35 mouse cellular contexts compared by ENCODE assay signal in genomic region chr17:31245321-31245720, GRCm38 (mm10). TPM values are rescaled to one million over a fixed set of nuclear protein-coding genes. Genes with fewer than 3 reads are reported as not detected.
DNase-seq lines count a peak whose midpoint lies in the region; ATAC-seq lines count a peak whose summit lies in the region.
"Had no signal": no experiment of that assay in that cellular context is flagged by ENCODE, and none has a peak within 500 bp of the region (broad histone marks: within the 10 kb centered on the region; RNA-seq: fewer than 3 reads in every experiment).

No protein-coding gene starts in this region.

- no peak overlapping the region for H3K4me3 ChIP-seq in heart, embryonic 11.5 days (ENCODE audit: low read depth, low read length)
- H3K4me3 ChIP-seq in liver, embryonic 16.5 days (ENCODE audit: low read depth, low read length) = no peak overlapping the region
- H3K4me3 ChIP-seq: forebrain, embryonic 12.5 days; heart, embryonic 13.5 days; limb, embryonic 12.5 days; midbrain, embryonic 10.5 days had no signal

- H3K4me2 ChIP-seq in heart, embryonic 11.5 days = no peak overlapping the region
- H3K4me2 ChIP-seq in liver, embryonic 16.5 days (ENCODE audit: low read depth, low read length) = no peak overlapping the region
- H3K4me2 ChIP-seq: forebrain, embryonic 12.5 days; heart, embryonic 13.5 days; hindbrain, embryonic 14.5 days; limb, embryonic 12.5 days; liver, embryonic 11.5 days had no signal

- no peaks in the 10 kb centered on the region; the same call in 1 of the 2 replicates for H3K4me1 ChIP-seq in heart, embryonic 11.5 days (ENCODE audit: control insufficient read depth, insufficient read depth, low read length)
- no peaks in the 10 kb centered on the region; the same call in none of the 2 replicates for H3K4me1 ChIP-seq in liver, embryonic 16.5 days (ENCODE audit: control insufficient read depth, low read depth, low read length)
- H3K4me1 ChIP-seq: forebrain, embryonic 12.5 days; limb, embryonic 12.5 days had no signal

- DNase-seq in heart, adult 11 months = peak; percentile 94
- no peak for DNase-seq in liver
- peak; percentile 29 to 68 for DNase-seq in heart, postnatal 14 days
- no peak for DNase-seq in left cerebral cortex, adult 8-10 months (ENCODE audit: low spot score in 2 of 2)
- DNase-seq in frontal cortex, postnatal 25 days (ENCODE audit: low spot score in 2 of 2) = no peak
- DNase-seq: adrenal gland, postnatal 25 days; cerebellum, adult 18-20 months; gastrocnemius, postnatal 25 days; kidney, postnatal 14 days; layer of hippocampus, adult 9-11 months; lung, adult 2 months; lung, postnatal 10 days; spleen, adult 18-20 months; thymus, adult 18-20 months; thymus, postnatal 25 days had no signal

- H3K9me3 ChIP-seq in heart, embryonic 11.5 days (replicated peaks; ENCODE audit: control insufficient read depth, low read length) = no peaks in the 10 kb centered on the region
- H3K9me3 ChIP-seq in liver, embryonic 16.5 days (replicated peaks; ENCODE audit: control insufficient read depth, low read length) = 0 out of 2 replicates have a peak, but pooled peaks cover 4% of the 10 kb centered on the region
- H3K9me3 ChIP-seq: forebrain, embryonic 12.5 days; limb, embryonic 12.5 days; midbrain, embryonic 10.5 days had no signal

- 43% methylated on average over 5 of the region's 5 CpGs for WGBS in heart, embryonic 11.5 days (ENCODE audit: insufficient replicate concordance)
- WGBS in liver, embryonic 16.5 days (ENCODE audit: insufficient replicate concordance) = 24% methylated on average over 5 of the region's 5 CpGs

- no peaks in the 10 kb centered on the region for H3K36me3 ChIP-seq in heart, embryonic 11.5 days (ENCODE audit: control insufficient read depth, insufficient read depth, low read length)
- no peaks in the 10 kb centered on the region; the same call in 1 of the 2 replicates for H3K36me3 ChIP-seq in liver, embryonic 16.5 days (ENCODE audit: control insufficient read depth, insufficient read depth)
- H3K36me3 ChIP-seq: forebrain, embryonic 12.5 days; heart, embryonic 13.5 days; limb, embryonic 12.5 days; midbrain, embryonic 10.5 days had no signal

- no peak for ATAC-seq in heart, embryonic 11.5 days (replicated peaks; ENCODE audit: insufficient number of reproducible peaks, low FRiP score, low TSS enrichment)
- ATAC-seq in liver, embryonic 16.5 days (ENCODE audit: low read depth) = 0 out of 2 replicates have a peak, but pooled peaks have one; percentile 24
- peak; percentile 27; the same call in 1 of the 2 replicates for ATAC-seq in granulocyte monocyte progenitor cell, adult 5-6 weeks (replicated peaks; ENCODE audit: poor library complexity, severe bottlenecking)
- ATAC-seq: intestine, postnatal 0 days; midbrain, embryonic 16.5 days had no signal

- no peak overlapping the region for H3K27ac ChIP-seq in heart, embryonic 11.5 days (ENCODE audit: low read depth, low read length)
- H3K27ac ChIP-seq in liver, embryonic 16.5 days (ENCODE audit: low read length) = no peak overlapping the region
- H3K27ac ChIP-seq: forebrain, embryonic 12.5 days; heart, embryonic 13.5 days; hindbrain, embryonic 14.5 days; limb, embryonic 12.5 days; macrophage; midbrain, embryonic 10.5 days; stomach, postnatal 0 days had no signal

- no peak overlapping the region for H3K9ac ChIP-seq in heart, embryonic 11.5 days (ENCODE audit: low read depth, low read length)
- H3K9ac ChIP-seq in liver, embryonic 16.5 days (ENCODE audit: low read depth, low read length) = no peak overlapping the region
- H3K9ac ChIP-seq: forebrain, embryonic 12.5 days; heart, embryonic 13.5 days; hindbrain, embryonic 14.5 days; limb, embryonic 12.5 days had no signal

- no peaks in the 10 kb centered on the region for H3K27me3 ChIP-seq in heart, embryonic 11.5 days (ENCODE audit: control insufficient read depth, insufficient read depth, low read length)
- H3K27me3 ChIP-seq in liver, embryonic 16.5 days (ENCODE audit: control insufficient read depth, insufficient read depth, low read depth, low read length) = no peaks in the 10 kb centered on the region
- H3K27me3 ChIP-seq: forebrain, embryonic 12.5 days; heart, embryonic 13.5 days; limb, embryonic 12.5 days had no signal

- intact Hi-C loops in heart, postnatal 14 days (cut with DNase I) = no loop called here

RNA-seq across cellular contexts. Expression of gene Rsph1, which starts 31.9 kb away (rescaled TPM):
- 1.7 and 1.9 TPM in 2 replicates for polyA plus RNA-seq in heart, embryonic 11.5 days (2014; fragmentation: Nextera tagmentation; extraction: Ambion mirVana)
- 0.19 and 0.20 TPM in 2 replicates for polyA plus RNA-seq in liver, embryonic 16.5 days (2015; fragmentation: Nextera tagmentation; extraction: Ambion mirVana)
- 3.6 TPM in 1 of 2 replicates, not detected in the other for total RNA-seq in granulocyte monocyte progenitor cell, adult 5-6 weeks (2014; fragmentation: Nextera tagmentation)
- 0.88 and 1.2 TPM in 2 replicates for total RNA-seq in granulocyte monocyte progenitor cell, adult 5-6 weeks (2017)
- total RNA-seq in heart, postnatal 14 days (2021) = 1 to 10 TPM; 1.5 to 1.6 TPM
- 10 to 100 TPM; 14.0 to 23.9 (median 18.8) TPM for total RNA-seq in left cerebral cortex, adult 8-10 months (2022)

RNA-seq across cellular contexts. Expression of gene Ubash3a, which starts 37.6 kb away (rescaled TPM):
- polyA plus RNA-seq in heart, embryonic 11.5 days (2014; fragmentation: Nextera tagmentation; extraction: Ambion mirVana) = 2.4 and 2.9 TPM in 2 replicates
- polyA plus RNA-seq in liver, embryonic 16.5 days (2015; fragmentation: Nextera tagmentation; extraction: Ambion mirVana) = 6.3 and 8.2 TPM in 2 replicates
- total RNA-seq in granulocyte monocyte progenitor cell, adult 5-6 weeks (2014; fragmentation: Nextera tagmentation) = 36.4 and 50.2 TPM in 2 replicates
- 35.5 and 39.5 TPM in 2 replicates for total RNA-seq in granulocyte monocyte progenitor cell, adult 5-6 weeks (2017)
- total RNA-seq in heart, postnatal 14 days (2021) = under 1 TPM; 0.22 to 0.85 TPM
- total RNA-seq in left cerebral cortex, adult 8-10 months (2022) = not detected
- total RNA-seq: adrenal gland, postnatal 25 days; gastrocnemius, adult 18-20 months; left cerebral cortex, postnatal 25 days had no signal
- polyA plus RNA-seq: cortical plate, adult 2 months; hindbrain, embryonic 14.5 days; intestine, postnatal 0 days; midbrain, embryonic 16.5 days had no signal

RNA-seq across cellular contexts. Expression of gene Slc37a1, which starts 41.3 kb away (rescaled TPM):
- polyA plus RNA-seq in heart, embryonic 11.5 days (2014; fragmentation: Nextera tagmentation; extraction: Ambion mirVana) = 4.6 TPM in 2 replicates
- 2.4 and 2.5 TPM in 2 replicates for polyA plus RNA-seq in liver, embryonic 16.5 days (2015; fragmentation: Nextera tagmentation; extraction: Ambion mirVana)
- total RNA-seq in granulocyte monocyte progenitor cell, adult 5-6 weeks (2014; fragmentation: Nextera tagmentation) = 6.2 and 8.0 TPM in 2 replicates
- total RNA-seq in granulocyte monocyte progenitor cell, adult 5-6 weeks (2017) = 7.4 and 8.4 TPM in 2 replicates
- total RNA-seq in heart, postnatal 14 days (2021) = 10 to 100 TPM; 11.7 to 12.3 TPM
- total RNA-seq in left cerebral cortex, adult 8-10 months (2022) = 10 to 100 TPM; 11.5 to 14.5 (median 12.8) TPM

RNA-seq across cellular contexts. Expression of gene Tmprss3, which starts 46.5 kb away (rescaled TPM):
- polyA plus RNA-seq in heart, embryonic 11.5 days (2014; fragmentation: Nextera tagmentation; extraction: Ambion mirVana) = 0.07 TPM in 1 of 2 replicates, not detected in the other
- polyA plus RNA-seq in liver, embryonic 16.5 days (2015; fragmentation: Nextera tagmentation; extraction: Ambion mirVana) = 0.47 and 0.51 TPM in 2 replicates
- total RNA-seq in granulocyte monocyte progenitor cell, adult 5-6 weeks (2014; fragmentation: Nextera tagmentation) = 13.1 and 18.0 TPM in 2 replicates
- total RNA-seq in granulocyte monocyte progenitor cell, adult 5-6 weeks (2017) = 2.6 and 3.7 TPM in 2 replicates
- total RNA-seq in heart, postnatal 14 days (2021) = not detected
- total RNA-seq in left cerebral cortex, adult 8-10 months (2022) = under 1 TPM in 1 of 4 experiments, not detected in 3; 0.21 TPM
- total RNA-seq: adrenal gland, adult 18-20 months; adrenal gland, postnatal 25 days; gastrocnemius, adult 18-20 months; gastrocnemius, postnatal 25 days had no signal
- polyA plus RNA-seq: brain, embryonic 14.5 days; forebrain, embryonic 12.5 days; heart, embryonic 13.5 days; kidney, embryonic 14.5 days; limb, embryonic 12.5 days; macrophage; midbrain, embryonic 10.5 days; midbrain, embryonic 16.5 days; neural tube, embryonic 11.5 days had no signal

Comparison
In these comparisons a context has a peak if more than half of its experiments do, and no peak if none do; other contexts are left out.
1. DNase-seq: peak in heart, adult 11 months (single experiment) and heart, postnatal 14 days (2 of 2); none in liver (single experiment), left cerebral cortex, adult 8-10 months (0 of 2) and frontal cortex, postnatal 25 days (0 of 2).
2. RNA of gene Ubash3a, which starts 37.6 kb away (total RNA-seq): 35.5 to 50.2 TPM in granulocyte monocyte progenitor cell, adult 5-6 weeks; 0.22 to 0.85 TPM in heart, postnatal 14 days and not detected in left cerebral cortex, adult 8-10 months; every median in the first group is over 10 times any median in the second.